Mouse (Mus musculus): ENCODE data around the gene Rasgef1c. TPM values are rescaled to one million over a fixed set of nuclear protein-coding genes. Genes with fewer than 3 reads are reported as not detected.
A peak's percentile ranks its signal among the peaks of the same experiment; 100 is the strongest.

The Rasgef1c gene
- polyA plus RNA-seq, 1 experiment = 0.13 TPM

- TF ChIP-seq CTCF (IDR thresholded peaks at IDR 0.05; ENCODE audit: borderline replicate concordance, control insufficient read depth, extremely low read depth, insufficient read depth, low read length, poor library complexity) = no peak
- no peak for TF ChIP-seq POLR2A (IDR thresholded peaks at IDR 0.05; ENCODE audit: control insufficient read depth, extremely low read depth, insufficient read depth, low read length, poor library complexity)
- Histone ChIP-seq H3K36me3 (ENCODE audit: control insufficient read depth, insufficient read depth, low read length) (no peaks in the 10 kb centered on the region), H3K27ac (ENCODE audit: control insufficient read depth, insufficient read depth, low read length) (no peak overlapping the region), H3K27me3 (ENCODE audit: control insufficient read depth, insufficient read depth, low read length) (no peaks in the 10 kb centered on the region), H3K4me1 (replicated peaks; ENCODE audit: control insufficient read depth, insufficient read depth, low read length) (peaks cover 19% of the 10 kb centered on the region), H3K4me3 (ENCODE audit: control insufficient read depth, insufficient read depth, low read length) (no peak overlapping the region)
- no peak for DNase-seq
Observed at GRCm38 (mm10) chr11:50018848-50019247, 117.2 kb downstream of the Rasgef1c start.

GRCm38 (mm10) chr11:50022085-50022484 lies 120.5 kb downstream of the Rasgef1c start:
- peaks cover 21% of the 10 kb centered on the region for H3K4me1 ChIP-seq (replicated peaks; ENCODE audit: control insufficient read depth, insufficient read depth, low read length)
- WGBS = 91% methylated on average over 3 of the region's 3 CpGs
- H3K36me3 ChIP-seq (ENCODE audit: control insufficient read depth, insufficient read depth, low read length) = no peaks in the 10 kb centered on the region
- no peak overlapping the region for H3K4me3 ChIP-seq (ENCODE audit: control insufficient read depth, insufficient read depth, low read length)
- no peak for DNase-seq
- no peak for TF ChIP-seq CTCF (IDR thresholded peaks at IDR 0.05; ENCODE audit: borderline replicate concordance, control insufficient read depth, extremely low read depth, insufficient read depth, low read length, poor library complexity)
- TF ChIP-seq POLR2A (IDR thresholded peaks at IDR 0.05; ENCODE audit: control insufficient read depth, extremely low read depth, insufficient read depth, low read length, poor library complexity) = no peak
- no peaks in the 10 kb centered on the region for H3K27me3 ChIP-seq (ENCODE audit: control insufficient read depth, insufficient read depth, low read length)
- no peak overlapping the region for H3K27ac ChIP-seq (ENCODE audit: control insufficient read depth, insufficient read depth, low read length)

GRCm38 (mm10) chr11:50024445-50024832 lies 122.8 kb downstream of the Rasgef1c start:
- WGBS = 11% methylated on average over 6 of the region's 6 CpGs
- peaks cover 4% of the 10 kb centered on the region for H3K4me1 ChIP-seq (replicated peaks; ENCODE audit: control insufficient read depth, insufficient read depth, low read length)
- H3K36me3 ChIP-seq (ENCODE audit: control insufficient read depth, insufficient read depth, low read length) = no peaks in the 10 kb centered on the region
- DNase-seq = no peak
- no peaks in the 10 kb centered on the region for H3K27me3 ChIP-seq (ENCODE audit: control insufficient read depth, insufficient read depth, low read length)
- peak overlapping the region; percentile 86 for H3K4me3 ChIP-seq (ENCODE audit: control insufficient read depth, insufficient read depth, low read length)
- no peak overlapping the region for H3K27ac ChIP-seq (ENCODE audit: control insufficient read depth, insufficient read depth, low read length)
- TF ChIP-seq POLR2A (IDR thresholded peaks at IDR 0.05; ENCODE audit: control insufficient read depth, extremely low read depth, insufficient read depth, low read length, poor library complexity) (no peak), CTCF (IDR thresholded peaks at IDR 0.05; ENCODE audit: borderline replicate concordance, control insufficient read depth, extremely low read depth, insufficient read depth, low read length, poor library complexity) (no peak)

GRCm38 (mm10) chr11:50024833-50025720 lies 123.4 kb downstream of the Rasgef1c start, which contains the start of gene Rnf130:
Rnf130 (plus strand) TSS chr11:50025346.
- WGBS = 5% methylated on average over 129 of the region's 129 CpGs
- peaks cover 2% of the 10 kb centered on the region; the same call in 1 of the 2 replicates for H3K4me1 ChIP-seq (replicated peaks; ENCODE audit: control insufficient read depth, insufficient read depth, low read length)

GRCm38 (mm10) chr11:50025721-50026520 lies 124.3 kb downstream of the Rasgef1c start:
- no peak for DNase-seq
- no peaks in the 10 kb centered on the region for H3K36me3 ChIP-seq (ENCODE audit: control insufficient read depth, insufficient read depth, low read length)
- H3K4me3 ChIP-seq (ENCODE audit: control insufficient read depth, insufficient read depth, low read length) = peak overlapping the region; percentile 65
- TF ChIP-seq CTCF (IDR thresholded peaks at IDR 0.05; ENCODE audit: borderline replicate concordance, control insufficient read depth, extremely low read depth, insufficient read depth, low read length, poor library complexity) (no peak), POLR2A (IDR thresholded peaks at IDR 0.05; ENCODE audit: control insufficient read depth, extremely low read depth, insufficient read depth, low read length, poor library complexity) (no peak)
- H3K27me3 ChIP-seq (ENCODE audit: control insufficient read depth, insufficient read depth, low read length) = no peaks in the 10 kb centered on the region
- WGBS = 3% methylated on average over 24 of the region's 24 CpGs
- H3K27ac ChIP-seq (ENCODE audit: control insufficient read depth, insufficient read depth, low read length) = no peak overlapping the region
- H3K4me1 ChIP-seq (replicated peaks; ENCODE audit: control insufficient read depth, insufficient read depth, low read length) = peaks cover 2% of the 10 kb centered on the region; the same call in 1 of the 2 replicates

More at GRCm38 (mm10) chr11:50024833-50025720, 123.4 kb downstream of the Rasgef1c start, which contains the start of gene Rnf130:
- TF ChIP-seq CTCF (IDR thresholded peaks at IDR 0.05; ENCODE audit: borderline replicate concordance, control insufficient read depth, extremely low read depth, insufficient read depth, low read length, poor library complexity) (no peak; the same call in 1 of the 2 replicates), POLR2A (IDR thresholded peaks at IDR 0.05; ENCODE audit: control insufficient read depth, extremely low read depth, insufficient read depth, low read length, poor library complexity) (peak; percentile 36; the same call in 1 of the 2 replicates)
- Histone ChIP-seq H3K27ac (ENCODE audit: control insufficient read depth, insufficient read depth, low read length) (peak within 1 kb of the TSS; percentile 41; the same call in 1 of the 2 replicates), H3K27me3 (ENCODE audit: control insufficient read depth, insufficient read depth, low read length) (no peaks in the 10 kb centered on the region), H3K4me3 (ENCODE audit: control insufficient read depth, insufficient read depth, low read length) (peak within 1 kb of the TSS; percentile 86), H3K36me3 (ENCODE audit: control insufficient read depth, insufficient read depth, low read length) (no peaks in the 10 kb centered on the region)
- peak; percentile 95 for DNase-seq

GRCm38 (mm10) chr11:50026521-50027090 lies 125.0 kb downstream of the Rasgef1c start:
- WGBS = 4% methylated on average over 3 of the region's 3 CpGs
- Histone ChIP-seq H3K27ac (ENCODE audit: control insufficient read depth, insufficient read depth, low read length) (no peak overlapping the region), H3K4me3 (ENCODE audit: control insufficient read depth, insufficient read depth, low read length) (no peak overlapping the region)

More at GRCm38 (mm10) chr11:50026521-50027090, 125.0 kb downstream of the Rasgef1c start:
- Histone ChIP-seq H3K36me3 (ENCODE audit: control insufficient read depth, insufficient read depth, low read length) (no peaks in the 10 kb centered on the region), H3K4me1 (replicated peaks; ENCODE audit: control insufficient read depth, insufficient read depth, low read length) (peaks cover 2% of the 10 kb centered on the region; the same call in 1 of the 2 replicates), H3K27me3 (ENCODE audit: control insufficient read depth, insufficient read depth, low read length) (no peaks in the 10 kb centered on the region)
- DNase-seq = no peak
- no peak for TF ChIP-seq POLR2A (IDR thresholded peaks at IDR 0.05; ENCODE audit: control insufficient read depth, extremely low read depth, insufficient read depth, low read length, poor library complexity)
- no peak for TF ChIP-seq CTCF (IDR thresholded peaks at IDR 0.05; ENCODE audit: borderline replicate concordance, control insufficient read depth, extremely low read depth, insufficient read depth, low read length, poor library complexity)
